Mouse (Mus musculus) thymus, postnatal 4 days (tissue): Measurements from ENCODE around the gene Bud23.
A peak's percentile ranks its signal among the peaks of the same experiment; 100 is the strongest.
"Not testable (repeated sequence)": the region's sequence is repeated elsewhere in the genome, so short reads cannot be mapped to it uniquely, and the experiment has no call there.

Experiments used
- DNase-seq: peaks from one replicate; pipeline ENCODE4 v3.0.0; 2021

The Bud23 gene

DNA sequence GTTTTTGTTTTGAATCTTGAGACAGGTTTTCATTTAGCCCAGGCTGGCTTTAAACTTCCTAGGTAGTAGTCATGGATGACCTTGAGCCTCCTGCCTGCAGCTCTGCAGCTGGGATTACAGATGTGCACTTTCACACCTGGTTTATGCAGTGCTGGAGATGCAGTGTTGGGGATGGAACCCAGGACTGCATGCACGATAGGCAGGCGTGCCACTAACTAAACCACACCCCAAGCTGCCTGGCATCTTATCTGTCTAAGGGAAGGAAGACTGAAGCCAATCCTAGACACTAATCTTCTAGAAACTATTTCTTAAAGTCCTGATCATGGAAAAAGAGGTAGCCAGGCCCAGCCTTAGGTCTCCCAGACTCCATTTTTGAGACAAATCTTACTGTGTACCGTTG is 5.7 kb upstream of the Bud23 start:
- no peak for DNase-seq

GRCm38 (mm10) chr5:135066008-135066407 is 1.2 kb upstream of the Bud23 start:
- DNase-seq, result no peak

- DNase-seq, result no peak
These were observed 385 bp downstream of the Bud23 start for GRCm38 (mm10) chr5:135064382-135064766.

GRCm38 (mm10) chr5:135063629-135064381 is 954 bp downstream of the Bud23 start, which contains the start of gene Dnajc30:
TSS of gene Dnajc30 (plus strand) at chr5:135064202.
- DNase-seq, result peak; percentile 99

DNA sequence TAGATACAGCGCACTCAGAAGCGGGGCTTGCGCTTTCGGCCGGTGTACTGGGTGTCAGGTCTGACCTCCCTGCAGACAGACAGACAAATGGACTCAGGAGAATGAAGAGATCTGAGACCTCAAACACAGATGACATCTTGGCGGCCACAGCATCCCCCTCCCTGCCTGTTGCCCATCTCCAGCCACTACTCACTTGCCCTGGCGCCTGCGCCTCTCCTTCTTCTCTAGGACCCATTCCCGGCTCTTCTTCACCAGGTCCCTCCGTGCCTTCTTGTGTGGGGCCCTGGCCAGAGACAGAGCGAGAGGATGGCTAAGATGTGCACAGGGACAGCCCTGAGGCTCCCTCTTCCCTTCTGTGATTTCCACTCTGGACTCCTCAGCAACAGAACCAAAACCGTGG is 11.4 kb downstream of the Bud23 start:
- DNase-seq, result no peak

DNA sequence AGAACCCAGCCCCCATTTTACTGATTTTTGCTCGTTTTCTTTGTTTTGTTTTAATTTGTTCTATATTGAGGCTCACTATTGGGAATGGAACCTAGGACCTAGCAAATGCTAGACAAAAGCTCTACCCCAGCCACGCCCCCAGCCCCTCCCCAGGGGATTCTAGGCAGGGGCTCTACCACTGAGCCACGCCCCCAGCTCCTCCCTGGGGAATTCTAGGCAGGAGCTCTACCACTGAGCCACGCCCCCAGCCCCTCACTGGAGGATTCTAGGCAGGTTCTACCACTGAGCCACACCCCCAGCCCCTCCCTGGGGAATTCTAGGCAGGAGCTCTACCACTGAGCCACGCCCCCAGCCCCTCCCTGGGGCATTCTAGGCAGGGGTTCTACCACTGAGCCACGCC is 15.5 kb downstream of the Bud23 start:
- not testable (repeated sequence) for DNase-seq

GRCm38 (mm10) chr5:135048539-135048938 is 16.2 kb downstream of the Bud23 start:
- no peak for DNase-seq

- DNase-seq, result no peak
These were observed 20.2 kb downstream of the Bud23 start for GRCm38 (mm10) chr5:135044575-135044974.

- no peak for DNase-seq
These were observed 22.5 kb downstream of the Bud23 start for GRCm38 (mm10) chr5:135042105-135042788.

DNA sequence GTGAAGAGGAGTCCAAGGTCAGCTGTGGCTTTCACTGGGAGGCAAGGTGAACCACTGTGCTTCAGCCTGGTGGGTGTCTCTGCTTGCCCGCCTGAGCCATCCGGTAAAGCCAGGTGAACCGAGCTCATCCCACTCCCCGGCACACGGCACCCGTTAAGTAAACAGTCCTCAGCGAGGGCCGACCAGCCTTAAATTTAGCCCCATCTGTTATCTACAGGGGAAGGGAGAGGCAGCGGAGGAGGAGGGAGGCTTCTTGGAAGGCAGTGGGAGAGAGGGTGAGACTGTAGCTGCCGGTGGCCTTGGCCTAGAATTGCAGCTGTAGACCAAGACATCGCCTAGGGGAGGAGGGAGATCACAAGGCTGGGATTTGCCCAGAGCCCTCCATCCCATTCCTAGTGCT is 24.0 kb downstream of the Bud23 start:
- DNase-seq, result no peak

DNA sequence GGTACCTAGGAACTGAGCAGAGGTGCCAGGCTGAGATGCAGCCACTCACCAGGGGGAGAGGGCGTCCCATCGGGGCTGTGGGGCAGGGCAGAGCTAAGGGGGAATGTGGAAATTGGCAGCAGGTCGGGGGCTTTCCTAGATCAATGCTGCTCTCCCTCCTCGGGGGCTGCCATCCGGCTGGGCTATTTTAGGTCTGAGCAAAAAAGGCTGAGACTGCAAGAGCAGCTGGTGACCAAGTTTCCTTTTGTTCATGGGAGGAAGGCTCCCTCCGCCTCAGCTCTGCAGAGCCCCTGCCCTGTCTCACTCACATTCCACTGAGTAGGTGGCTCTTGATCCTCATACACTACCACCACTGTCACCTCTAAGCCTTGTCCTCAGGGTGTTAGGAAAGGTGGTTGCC is 24.7 kb downstream of the Bud23 start:
- DNase-seq, result no peak

DNA sequence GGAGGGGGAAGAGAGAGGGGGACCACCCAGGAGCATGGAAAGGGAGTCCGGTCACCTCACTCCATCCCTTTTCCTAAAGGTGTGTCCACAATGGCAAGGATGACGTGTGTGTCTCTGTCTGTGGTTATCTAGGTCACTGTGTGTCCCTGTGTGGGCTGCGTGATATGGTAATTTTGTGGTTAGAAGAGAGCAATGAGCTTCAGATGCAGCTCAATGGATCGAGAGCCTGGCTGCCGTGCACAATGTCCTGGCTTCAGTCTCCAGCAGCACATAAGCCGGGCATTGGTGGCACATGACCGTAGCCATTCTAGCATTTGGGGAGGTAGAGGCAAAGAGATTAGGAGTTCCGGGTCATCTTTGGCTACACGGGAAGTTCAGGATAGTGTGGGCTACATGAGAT is 25.2 kb downstream of the Bud23 start:
- no peak for DNase-seq

GRCm38 (mm10) chr5:135037946-135038345 is 26.8 kb downstream of the Bud23 start:
- DNase-seq, result no peak

DNA sequence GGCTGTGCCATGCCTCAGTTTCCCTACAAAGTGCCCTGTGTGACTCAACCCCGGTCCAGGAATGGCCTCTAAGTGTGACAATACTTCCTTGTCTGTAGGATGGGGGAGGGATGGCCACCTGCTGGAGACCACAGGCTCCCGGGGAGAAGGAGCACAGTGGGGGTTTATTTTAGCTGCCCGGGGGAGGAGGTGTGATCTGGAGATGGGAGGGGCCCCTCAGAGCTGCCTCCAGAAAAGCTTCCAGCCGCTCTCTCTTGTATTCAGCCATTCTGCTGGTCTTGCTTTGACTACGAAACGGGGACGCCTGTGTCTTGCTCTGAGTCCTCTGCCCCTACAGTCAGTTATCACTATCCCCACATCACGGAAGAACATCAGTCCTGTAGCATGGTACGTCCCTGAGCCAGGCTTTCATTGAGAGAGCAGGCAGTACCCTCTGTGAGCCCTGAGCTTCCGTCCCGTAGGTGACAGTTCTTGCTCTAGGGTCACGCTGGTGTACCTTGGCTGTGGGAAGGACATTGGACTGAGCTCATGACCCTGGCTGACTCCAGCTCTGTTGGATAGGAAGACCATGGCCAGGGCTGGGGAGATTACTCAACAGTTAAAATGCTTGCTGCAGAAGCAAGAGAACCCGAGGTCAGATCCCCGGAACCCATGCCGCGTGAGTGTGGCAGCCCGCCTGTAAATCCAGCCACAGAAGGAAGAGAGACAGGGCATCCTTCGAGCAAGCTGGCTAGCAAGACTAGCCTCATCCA is 29.0 kb downstream of the Bud23 start:
- DNase-seq, result no peak

DNA sequence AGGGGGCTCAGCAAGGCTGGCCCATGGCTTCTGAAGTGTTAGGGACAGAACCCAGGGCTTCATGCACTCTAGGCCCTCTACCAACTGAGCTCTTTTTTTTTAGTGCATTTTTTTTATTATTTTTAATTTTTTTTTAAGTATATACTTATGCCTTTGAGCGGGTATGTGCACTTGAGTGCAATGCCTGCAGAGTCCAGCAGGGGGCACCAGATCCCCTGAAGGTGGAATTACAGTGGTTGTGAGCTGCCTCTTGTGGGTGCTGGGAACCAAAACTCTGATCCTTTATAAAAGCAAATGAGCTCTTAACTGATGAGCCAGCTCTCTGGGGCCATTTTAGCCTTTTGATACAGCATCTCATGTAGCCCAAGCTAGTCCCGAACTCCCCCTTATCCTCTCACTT is 30.2 kb downstream of the Bud23 start:
- DNase-seq, result no peak

DNA sequence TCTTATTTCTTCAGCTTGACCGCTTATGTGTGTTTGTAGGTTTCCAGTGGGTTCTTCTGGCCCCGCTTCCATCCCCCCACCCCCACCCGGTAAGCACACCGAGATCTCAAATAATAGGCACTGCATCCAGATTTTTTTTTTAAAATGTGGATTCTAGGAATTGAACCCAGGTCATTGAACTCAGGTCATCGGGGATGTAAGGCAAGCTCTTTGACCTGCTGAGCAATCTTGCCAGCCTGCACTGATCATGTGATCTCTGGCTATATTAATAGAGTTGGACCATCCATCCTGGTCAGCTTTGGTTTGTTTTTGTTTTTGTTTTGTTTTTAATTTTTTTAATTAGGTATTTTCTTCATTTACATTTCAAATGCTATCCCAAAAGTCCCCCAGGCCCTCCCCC is 32.2 kb downstream of the Bud23 start:
- no peak for DNase-seq

GRCm38 (mm10) chr5:135029007-135029854 is 35.5 kb downstream of the Bud23 start:
- no peak for DNase-seq

DNA sequence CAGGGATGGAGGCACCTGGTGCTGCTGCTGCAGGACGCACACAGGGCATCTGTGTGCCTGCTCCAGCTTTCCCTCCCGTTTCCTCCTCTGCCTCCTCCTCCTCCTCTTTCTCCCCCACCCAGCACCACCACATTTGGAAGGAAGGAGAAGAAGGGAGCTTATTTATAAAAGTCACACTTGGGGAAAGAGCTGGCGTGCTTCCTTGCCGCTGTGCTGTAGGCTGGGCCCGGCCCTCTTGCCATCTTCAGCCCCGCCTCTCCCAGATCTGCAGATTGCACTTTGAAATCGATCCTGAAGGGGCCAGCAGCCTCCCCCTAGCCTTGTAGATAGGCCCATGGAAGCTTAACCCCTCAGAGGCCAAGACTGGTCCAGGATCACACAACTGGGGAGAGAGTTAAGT is 38.9 kb downstream of the Bud23 start:
- DNase-seq, result no peak

- DNase-seq, result peak; percentile 37
These were observed 40.0 kb downstream of the Bud23 start for GRCm38 (mm10) chr5:135024665-135025224.

DNA sequence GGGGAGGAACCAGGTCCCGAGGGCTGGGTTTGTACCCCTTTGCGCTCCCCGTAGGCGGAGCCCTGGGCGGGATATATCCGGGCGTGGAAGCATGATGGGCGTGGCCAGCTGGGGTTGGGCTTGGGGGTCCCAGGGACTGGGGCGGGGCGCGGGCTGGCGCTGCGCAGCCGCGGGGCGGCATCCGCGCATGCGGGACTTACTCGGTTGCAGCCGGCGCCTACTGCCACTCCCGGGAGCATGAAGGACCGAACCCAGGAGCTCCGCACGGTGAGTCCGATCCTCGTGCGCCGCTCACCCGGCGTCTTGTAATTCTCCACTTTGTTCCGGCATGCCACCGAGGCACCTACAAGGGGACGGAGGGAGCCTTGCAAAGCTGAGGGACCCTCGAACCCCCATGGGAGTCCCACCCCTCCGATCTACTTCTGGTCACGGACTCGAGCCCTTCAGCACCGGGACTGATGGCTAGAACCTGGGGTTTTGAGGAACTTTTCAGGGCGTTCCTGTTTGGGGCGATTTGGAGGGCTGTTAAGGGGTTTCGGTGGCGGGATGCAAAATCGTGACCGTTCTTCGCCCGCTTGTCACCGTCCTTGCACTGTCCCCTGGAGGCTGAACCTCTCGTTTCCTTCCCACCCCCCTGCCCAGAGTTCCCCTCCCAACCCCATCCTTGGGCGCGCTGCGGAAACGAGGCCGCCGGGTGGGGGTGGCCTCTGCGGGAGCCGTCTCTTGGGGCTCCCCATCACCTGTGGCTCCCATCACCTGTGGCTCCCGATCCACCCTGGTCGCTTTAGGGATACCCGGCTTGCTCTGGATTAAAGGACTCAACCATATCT is 41.2 kb downstream of the Bud23 start, which contains the start of gene Stx1a:
Gene Stx1a (plus strand): TSS at position 139 of the 830 bp plus-strand sequence.
- peak; percentile 97 for DNase-seq

DNA sequence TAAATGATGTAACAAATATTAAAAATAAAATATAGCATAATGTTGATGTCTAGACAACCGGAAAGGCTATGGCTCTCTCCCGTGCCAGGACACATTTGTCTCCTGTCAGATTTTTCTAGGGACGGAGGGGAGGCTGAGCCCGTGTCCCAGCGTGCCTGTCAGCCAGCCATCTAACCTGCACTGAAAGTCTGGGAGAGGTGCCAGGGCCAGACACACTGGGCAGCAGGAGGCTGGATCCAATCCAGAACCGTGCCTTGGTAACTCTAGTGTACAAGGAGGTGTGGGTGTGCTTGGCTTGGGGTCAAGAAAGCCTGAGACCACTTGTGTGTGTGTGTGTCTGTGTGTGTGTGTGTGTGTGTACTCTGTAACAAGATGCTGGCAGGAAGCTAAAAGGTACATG is 42.9 kb downstream of the Bud23 start:
- DNase-seq, result no peak
